Mouse (Mus musculus) neural tube, embryonic 13.5 days (tissue): Measurements from ENCODE around the gene En1. TPM values are rescaled to one million over a fixed set of nuclear protein-coding genes. Genes with fewer than 3 reads are reported as not detected.

Experiments used
- ATAC-seq: fragments of 200-750 bp; cut with Nextera tagmentation; 2 replicates; pipeline ENCODE4 v1.8.0; 2017; ENCODE audit warnings: low read depth, mild to moderate bottlenecking, moderate TSS enrichment, moderate library complexity
- H3K27ac ChIP-seq: fragments of 300-500 bp; sonication (generic); replicated peaks from 2 replicates; pipeline ENCODE4 v1.5.1; 2015; ENCODE audit warnings: moderate library complexity, mild to moderate bottlenecking, inconsistent platforms
- H3K27me3 ChIP-seq: fragments of 300-500 bp; sonication (generic); 2 replicates; pipeline ENCODE4 v1.6.1; 2015; ENCODE audit warnings: mild to moderate bottlenecking, inconsistent platforms
- H3K36me3 ChIP-seq: fragments of 300-500 bp; sonication (generic); 2 replicates; pipeline ENCODE4 v1.6.1; 2015; ENCODE audit warnings: mild to moderate bottlenecking, inconsistent platforms
- H3K4me1 ChIP-seq: fragments of 300-500 bp; sonication (generic); replicated peaks from 2 replicates; pipeline ENCODE4 v1.6.1; 2015; ENCODE audit warnings: inconsistent platforms
- H3K4me2 ChIP-seq: fragments of 300-500 bp; sonication (generic); 2 replicates; pipeline ENCODE4 v1.6.1; 2015; ENCODE audit warnings: inconsistent platforms, mild to moderate bottlenecking, moderate library complexity
- H3K4me3 ChIP-seq: fragments of 300-500 bp; sonication (generic); 2 replicates; pipeline ENCODE4 v1.5.1; 2015; ENCODE audit warnings: mild to moderate bottlenecking, inconsistent platforms
- H3K9ac ChIP-seq: fragments of 300-500 bp; sonication (generic); 2 replicates; pipeline ENCODE4 v1.6.1; 2015; ENCODE audit warnings: moderate library complexity, mild to moderate bottlenecking, inconsistent platforms
- H3K9me3 ChIP-seq: fragments of 300-500 bp; sonication (generic); 2 replicates; pipeline ENCODE4 v1.6.1; 2016; ENCODE audit warnings: inconsistent platforms
- WGBS: fragments of 180-500 bp; shearing (Covaris S2); methylation state at CpG from one replicate; pipeline ENCODE4 v1.1.7; 2015; 5-methylcytosine and 5-hydroxymethylcytosine counted together
- polyA plus RNA-seq: library from polyadenylated mRNA; unstranded; fragments of >200 nt; fragmentation: Nextera tagmentation; extraction: Ambion mirVana; gene quantifications from 2 replicates; pipeline ENCODE4 v1.2.1, GENCODE M21; 2015

The En1 gene
- polyA plus RNA-seq, 1 experiment from 2014 or later = 1.4 TPM

DNA sequence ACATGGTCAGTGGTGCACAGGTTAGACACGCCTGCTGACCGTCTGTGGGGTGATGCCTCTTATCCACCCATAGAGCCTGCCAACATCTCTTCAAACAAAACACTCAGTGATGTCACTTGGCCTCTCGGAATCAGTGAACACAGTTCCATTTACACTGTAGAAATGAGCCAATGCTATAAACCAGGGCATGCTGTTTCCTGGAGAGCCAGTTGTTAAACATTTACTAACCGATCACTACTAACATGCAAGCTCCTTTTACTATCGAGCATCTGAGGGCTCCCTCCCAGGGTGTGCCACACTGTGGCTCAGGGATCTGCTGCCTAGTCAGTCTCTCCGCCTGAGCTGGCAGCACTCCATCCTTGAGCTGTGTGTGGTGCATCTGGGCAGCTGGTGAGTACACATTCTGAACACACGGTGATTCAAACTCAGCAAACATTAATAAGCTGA is 52.8 kb downstream of the En1 start:
- no peaks in the 10 kb centered on the region for H3K36me3 ChIP-seq
- no peaks in the 10 kb centered on the region for H3K27me3 ChIP-seq
- peaks cover 8% of the 10 kb centered on the region for H3K4me1 ChIP-seq
- no peak overlapping the region for H3K9ac ChIP-seq
- H3K27ac ChIP-seq = no peak overlapping the region; the same call in 1 of the 2 replicates
- H3K4me3 ChIP-seq = no peak overlapping the region
- H3K4me2 ChIP-seq = no peak overlapping the region
- ATAC-seq = peak; percentile 82
- 51% methylated on average over 7 of the region's 7 CpGs for WGBS
- H3K9me3 ChIP-seq = no peaks in the 10 kb centered on the region

Other genes starting within 250 kb of the En1 start
- 0.17 TPM in 1 of 2 replicates, not detected in the other for gene Marco, start 97.4 kb upstream of the En1 start, polyA plus RNA-seq